Mouse (Mus musculus) hindbrain, embryonic 13.5 days (tissue): Measurements from ENCODE around the gene Agrn. TPM values are rescaled to one million over a fixed set of nuclear protein-coding genes. Genes with fewer than 3 reads are reported as not detected.
A peak's percentile ranks its signal among the peaks of the same experiment; 100 is the strongest.

ENCODE experiments used
- ATAC-seq: fragments of 200-750 bp; cut with Nextera tagmentation; 2 replicates; pipeline ENCODE4 v1.8.0; 2017; ENCODE audit warnings: moderate TSS enrichment; ENCODE audit not compliant: low FRiP score
- H3K27ac ChIP-seq: fragments of 300-500 bp; sonication (generic); 2 replicates; pipeline ENCODE4 v1.5.1; 2015; ENCODE audit warnings: inconsistent platforms, mild to moderate bottlenecking, moderate library complexity
- H3K27me3 ChIP-seq: fragments of 300-500 bp; sonication (generic); 2 replicates; pipeline ENCODE4 v1.6.1; 2015; ENCODE audit warnings: mild to moderate bottlenecking, inconsistent platforms
- H3K36me3 ChIP-seq: fragments of 300-500 bp; sonication (generic); 2 replicates; pipeline ENCODE4 v1.6.1; 2015; ENCODE audit warnings: mild to moderate bottlenecking, inconsistent platforms
- H3K4me1 ChIP-seq: fragments of 300-500 bp; sonication (generic); replicated peaks from 2 replicates; pipeline ENCODE4 v1.6.1; 2015; ENCODE audit warnings: inconsistent platforms
- H3K4me2 ChIP-seq: fragments of 300-500 bp; sonication (generic); 2 replicates; pipeline ENCODE4 v1.6.1; 2015; ENCODE audit warnings: inconsistent platforms, mild to moderate bottlenecking, moderate library complexity
- H3K4me3 ChIP-seq: fragments of 300-500 bp; sonication (generic); 2 replicates; pipeline ENCODE4 v1.5.1; 2015; ENCODE audit warnings: mild to moderate bottlenecking, inconsistent platforms
- H3K9ac ChIP-seq: fragments of 300-500 bp; sonication (generic); 2 replicates; pipeline ENCODE4 v1.6.1; 2015; ENCODE audit warnings: mild to moderate bottlenecking, inconsistent platforms
- H3K9me3 ChIP-seq: fragments of 300-500 bp; sonication (generic); 2 replicates; pipeline ENCODE4 v1.6.1; 2016; ENCODE audit warnings: inconsistent platforms
- WGBS: fragments of 180-500 bp; shearing (Covaris S2); methylation state at CpG from one replicate; pipeline ENCODE4 v1.1.7; 2015; 5-methylcytosine and 5-hydroxymethylcytosine counted together
- polyA plus RNA-seq: library from polyadenylated mRNA; unstranded; fragments of >200 nt; fragmentation: Nextera tagmentation; extraction: Ambion mirVana; gene quantifications from 2 replicates; pipeline ENCODE4 v1.2.1, GENCODE M21; 2015

Agrn gene
- polyA plus RNA-seq, 1 experiment from 2014 or later: 120 TPM

DNA sequence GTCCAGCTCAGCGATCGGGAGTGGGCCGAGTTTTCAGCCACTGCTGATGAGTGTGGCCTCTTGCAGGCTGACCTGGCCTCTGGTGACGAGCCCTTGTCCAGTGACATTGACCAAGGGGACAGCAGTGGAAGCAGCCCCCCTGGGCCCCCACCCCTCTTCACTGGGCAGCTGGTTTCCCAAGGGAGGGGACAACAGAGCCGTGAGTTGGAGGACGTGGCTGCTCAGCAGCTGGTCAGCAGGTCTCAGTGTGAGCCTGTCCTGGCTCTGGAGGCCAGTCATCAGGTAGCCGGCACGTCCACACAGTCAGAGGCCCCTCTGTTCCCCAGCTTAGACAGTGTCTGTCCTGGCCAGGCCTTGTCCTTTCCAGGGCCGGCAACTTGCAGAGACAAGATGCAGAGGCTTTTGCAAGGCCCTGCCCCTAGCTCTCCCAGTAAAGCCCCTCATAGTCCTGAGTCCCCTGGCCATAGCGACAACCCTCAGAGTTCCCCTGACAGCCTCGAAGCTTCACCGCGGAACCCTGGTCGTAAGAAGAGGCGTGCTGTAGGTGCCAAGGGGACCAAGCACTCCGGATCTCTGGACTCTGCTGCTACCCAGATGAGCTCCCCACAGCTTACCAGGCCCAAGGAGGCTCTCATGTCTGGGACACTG lies 19.9 kb upstream of the Agrn start:
- 83% methylated on average over 16 of the region's 16 CpGs for WGBS
- H3K4me1 ChIP-seq: no peaks in the 10 kb centered on the region
- H3K27ac ChIP-seq: no peak overlapping the region
- no peaks in the 10 kb centered on the region for H3K27me3 ChIP-seq
- no peak for ATAC-seq
- no peak overlapping the region for H3K4me2 ChIP-seq
- H3K4me3 ChIP-seq: no peak overlapping the region
- peaks cover 22% of the 10 kb centered on the region for H3K36me3 ChIP-seq
- H3K9ac ChIP-seq: no peak overlapping the region
- H3K9me3 ChIP-seq: no peaks in the 10 kb centered on the region

DNA sequence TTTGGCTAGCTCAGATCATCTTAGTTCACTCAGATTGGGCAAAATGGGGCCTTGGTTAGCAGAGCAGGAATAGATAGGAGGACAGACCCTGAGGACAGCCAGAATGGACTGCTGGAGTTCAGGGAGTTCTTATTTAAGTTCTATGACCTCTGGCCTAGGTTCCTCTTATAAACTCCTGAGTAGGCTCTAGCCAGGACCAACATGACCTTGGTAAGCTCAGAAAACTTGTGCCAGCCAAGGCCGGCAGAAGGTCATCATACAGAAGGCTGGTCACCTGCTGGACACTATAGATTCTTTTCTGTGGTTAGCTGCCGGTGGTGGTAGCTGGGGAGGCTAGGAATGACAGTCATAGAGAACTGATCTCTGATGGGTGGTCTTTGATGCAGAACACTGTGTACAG lies 18.9 kb upstream of the Agrn start:
- H3K27ac ChIP-seq: no peak overlapping the region
- H3K4me2 ChIP-seq: no peak overlapping the region
- WGBS: 91% methylated on average over 2 of the region's 2 CpGs
- H3K9me3 ChIP-seq: no peaks in the 10 kb centered on the region
- H3K9ac ChIP-seq: no peak overlapping the region
- H3K36me3 ChIP-seq: peaks cover 12% of the 10 kb centered on the region
- H3K4me1 ChIP-seq: no peaks in the 10 kb centered on the region
- no peak for ATAC-seq
- no peak overlapping the region for H3K4me3 ChIP-seq
- no peaks in the 10 kb centered on the region for H3K27me3 ChIP-seq

DNA sequence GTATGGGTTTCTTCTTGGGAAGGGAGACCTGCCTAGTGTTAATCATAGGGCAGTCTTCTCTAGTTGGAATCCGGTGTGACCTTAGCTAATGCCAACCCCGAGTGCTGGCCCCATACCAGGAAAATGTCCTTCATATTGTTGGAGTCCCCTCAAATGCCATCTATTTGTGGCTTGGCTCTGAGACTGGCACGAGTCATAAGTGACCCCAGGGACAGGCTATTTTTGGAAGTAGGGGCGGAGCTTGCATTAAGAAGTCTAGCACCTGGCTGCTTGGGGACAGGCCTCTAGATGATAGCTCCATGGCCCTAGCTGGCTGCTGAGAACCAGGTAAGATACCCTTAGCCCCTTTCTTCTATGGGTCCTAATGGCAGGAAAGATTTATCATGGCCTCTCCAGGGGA lies 18.4 kb upstream of the Agrn start, which contains the start of gene Perm1:
TSS of gene Perm1 (plus strand) at position 220 of the 400 bp plus-strand sequence.
- Histone ChIP-seq H3K9me3 (no peaks in the 10 kb centered on the region), H3K27ac (no peak within 1 kb of the TSS), H3K36me3 (peaks cover 9% of the 10 kb centered on the region), H3K4me1 (no peaks in the 10 kb centered on the region), H3K27me3 (no peaks in the 10 kb centered on the region), H3K4me3 (no peak within 1 kb of the TSS), H3K9ac (no peak within 1 kb of the TSS), H3K4me2 (no peak within 1 kb of the TSS)
- no peak for ATAC-seq
- WGBS: 78% methylated on average over 4 of the region's 4 CpGs

DNA sequence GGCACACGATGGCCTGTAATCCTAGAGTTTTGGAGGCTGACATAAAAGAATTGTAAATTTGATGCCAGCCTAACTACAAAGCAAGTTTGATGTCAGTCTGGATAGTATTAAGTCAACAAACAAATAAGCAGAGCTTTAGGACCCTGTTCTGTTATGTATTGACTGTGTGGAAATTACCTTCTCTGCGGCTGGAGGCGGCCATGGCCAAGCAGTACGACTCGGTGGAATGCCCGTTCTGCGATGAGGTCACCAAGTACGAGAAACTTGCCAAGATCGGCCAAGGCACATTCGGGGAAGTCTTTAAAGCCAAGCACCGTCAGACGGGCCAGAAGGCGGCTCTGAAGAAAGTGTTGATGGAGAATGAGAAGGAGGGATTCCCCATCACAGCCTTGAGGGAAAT lies 15.8 kb upstream of the Agrn start:
- H3K4me2 ChIP-seq: no peak overlapping the region
- no peak overlapping the region for H3K9ac ChIP-seq
- no peak overlapping the region for H3K27ac ChIP-seq
- H3K9me3 ChIP-seq: no peaks in the 10 kb centered on the region
- no peaks in the 10 kb centered on the region for H3K36me3 ChIP-seq
- no peaks in the 10 kb centered on the region for H3K4me1 ChIP-seq
- H3K4me3 ChIP-seq: no peak overlapping the region
- no peak for ATAC-seq
- WGBS: 94% methylated on average over 13 of the region's 13 CpGs
- no peaks in the 10 kb centered on the region for H3K27me3 ChIP-seq

DNA sequence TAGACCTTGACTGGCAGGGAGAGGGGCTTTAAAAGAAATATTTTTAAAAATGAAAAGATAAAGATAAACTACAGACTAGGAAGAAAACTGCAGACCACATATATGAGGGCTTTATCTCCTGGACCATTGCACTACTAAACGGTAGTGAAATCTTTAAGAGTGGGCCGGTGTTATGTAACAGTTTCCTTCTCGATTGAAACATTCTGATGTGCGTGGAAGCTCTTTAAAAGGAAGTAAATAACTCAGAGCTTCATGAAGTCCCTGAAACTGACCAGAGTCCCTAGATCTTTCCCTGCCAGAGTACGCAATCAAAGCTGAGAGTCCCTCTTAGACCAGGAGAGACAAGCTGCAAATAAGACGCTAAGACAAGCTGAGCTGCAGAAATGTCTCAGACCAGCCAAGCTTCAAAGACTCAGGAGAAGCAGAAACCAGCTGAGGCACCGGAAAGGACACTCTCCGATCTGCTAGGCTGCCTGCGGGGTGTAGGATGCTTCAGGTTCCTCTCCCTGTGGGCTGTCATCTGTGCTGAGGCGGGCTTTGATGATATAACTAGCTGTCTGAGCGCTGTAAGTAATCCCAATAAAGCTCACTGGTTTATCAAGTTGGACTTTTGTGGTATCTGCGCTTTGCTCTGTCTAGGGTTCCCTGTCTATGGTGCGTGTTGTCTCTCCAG lies 12.8 kb upstream of the Agrn start:
- no peaks in the 10 kb centered on the region for H3K9me3 ChIP-seq
- no peak overlapping the region for H3K9ac ChIP-seq
- H3K4me3 ChIP-seq: no peak overlapping the region
- H3K27me3 ChIP-seq: no peaks in the 10 kb centered on the region
- H3K36me3 ChIP-seq: no peaks in the 10 kb centered on the region
- WGBS: 82% methylated on average over 13 of the region's 13 CpGs
- no peak overlapping the region for H3K4me2 ChIP-seq
- peaks cover 7% of the 10 kb centered on the region; the same call in 1 of the 2 replicates for H3K4me1 ChIP-seq
- no peak overlapping the region for H3K27ac ChIP-seq
- no peak for ATAC-seq

DNA sequence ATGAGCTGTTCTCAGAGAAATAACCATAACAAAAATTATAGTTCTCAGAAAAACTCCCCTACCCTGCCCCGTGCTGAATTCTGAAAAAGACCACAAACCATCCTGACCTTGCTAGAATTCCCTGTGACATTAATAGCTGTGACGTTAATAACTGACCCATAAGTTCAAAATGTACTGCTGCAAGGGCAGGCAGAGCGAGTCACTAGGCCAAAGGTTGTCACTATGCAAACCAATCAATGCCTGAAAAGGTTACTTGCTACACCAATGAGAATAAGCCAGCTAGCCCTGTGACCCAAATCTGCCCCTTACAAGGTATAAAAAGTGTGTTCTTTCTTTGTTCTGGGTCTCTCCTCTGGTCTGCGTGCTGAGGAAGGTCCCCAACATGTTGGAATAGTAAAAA lies 11.6 kb upstream of the Agrn start:
- Histone ChIP-seq H3K9me3 (no peaks in the 10 kb centered on the region), H3K4me2 (no peak overlapping the region), H3K9ac (no peak overlapping the region), H3K27ac (no peak overlapping the region), H3K27me3 (peaks cover 11% of the 10 kb centered on the region; the same call in 1 of the 2 replicates), H3K4me1 (peaks cover 19% of the 10 kb centered on the region), H3K36me3 (no peaks in the 10 kb centered on the region), H3K4me3 (no peak overlapping the region)
- ATAC-seq: no peak
- WGBS: 96% methylated on average over 4 of the region's 4 CpGs

DNA sequence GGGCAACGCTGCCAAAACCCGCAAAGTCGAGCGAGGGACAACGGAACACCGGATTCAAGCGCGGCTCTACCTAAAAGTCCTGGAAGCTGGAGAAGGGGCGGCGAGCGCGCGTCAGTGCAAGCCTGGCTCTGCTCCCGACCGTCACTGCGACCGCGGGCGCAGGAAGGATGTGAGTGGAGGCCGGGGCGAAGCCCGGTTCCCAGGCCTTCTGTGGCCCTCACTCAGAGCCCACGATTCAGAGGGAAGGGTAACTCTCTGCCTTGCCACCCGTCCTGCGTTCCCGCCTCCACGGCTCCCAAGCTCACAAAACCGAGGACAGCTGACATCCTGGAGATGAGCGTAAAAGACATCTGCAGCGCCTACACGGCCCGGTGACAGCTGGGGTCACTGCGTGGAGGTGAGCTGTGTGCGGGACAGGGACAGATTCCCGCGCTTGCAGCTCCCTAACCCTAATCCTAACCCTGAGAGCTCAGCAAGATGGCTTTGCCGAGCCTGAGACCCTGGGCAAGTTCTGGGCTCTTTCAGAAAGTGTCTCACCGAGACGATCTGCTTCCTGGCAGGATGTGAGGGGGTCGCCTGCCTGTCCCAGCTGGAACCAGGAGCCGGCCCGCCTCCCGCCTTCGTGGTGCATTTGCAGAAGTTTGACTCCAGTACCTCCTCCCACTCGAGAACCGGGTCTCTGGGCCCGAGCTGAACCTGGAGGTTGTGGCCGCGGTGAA lies 6.3 kb upstream of the Agrn start:
- H3K27ac ChIP-seq: peak overlapping the region; percentile 44
- H3K36me3 ChIP-seq: no peaks in the 10 kb centered on the region
- H3K27me3 ChIP-seq: peaks cover 16% of the 10 kb centered on the region; the same call in 1 of the 2 replicates
- H3K9me3 ChIP-seq: no peaks in the 10 kb centered on the region
- H3K4me2 ChIP-seq: peak overlapping the region; percentile 94
- H3K4me3 ChIP-seq: peak overlapping the region; percentile 61
- peak; percentile 72 for ATAC-seq
- peak overlapping the region; percentile 81 for H3K9ac ChIP-seq
- WGBS: under 1% methylated on average over 49 of the region's 49 CpGs
- H3K4me1 ChIP-seq: peaks cover 33% of the 10 kb centered on the region

DNA sequence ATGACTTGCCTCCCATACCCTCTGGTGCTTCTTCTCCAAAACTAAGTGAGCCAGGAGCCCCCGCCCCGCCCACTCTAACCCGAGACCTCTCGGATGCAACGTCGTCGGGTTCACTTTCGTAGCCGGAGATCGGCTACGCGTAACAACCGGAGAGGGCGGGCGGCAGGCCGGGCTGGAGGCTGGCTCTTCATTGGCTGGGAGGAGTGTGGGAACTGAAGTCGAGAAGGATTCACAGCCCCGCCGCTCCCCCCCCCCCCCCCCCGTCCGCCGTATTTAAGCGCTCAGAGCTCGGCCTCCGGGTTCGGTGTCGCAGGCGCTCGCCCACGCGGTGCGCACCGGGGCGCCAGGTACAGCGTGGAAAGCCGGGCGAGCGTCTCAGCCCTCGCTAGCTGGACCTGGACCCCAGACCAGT lies 5.7 kb upstream of the Agrn start, which contains the start of gene AW011738:
TSS of gene AW011738 (plus strand) at position 304 of the 412 bp plus-strand sequence.
- peak within 1 kb of the TSS; percentile 94 for H3K4me2 ChIP-seq
- peak within 1 kb of the TSS; percentile 81 for H3K9ac ChIP-seq
- peak; percentile 75 for ATAC-seq
- H3K27ac ChIP-seq: peak within 1 kb of the TSS; percentile 78
- no peaks in the 10 kb centered on the region for H3K36me3 ChIP-seq
- H3K4me1 ChIP-seq: peaks cover 33% of the 10 kb centered on the region
- H3K4me3 ChIP-seq: peak within 1 kb of the TSS; percentile 61
- peaks cover 16% of the 10 kb centered on the region; the same call in 1 of the 2 replicates for H3K27me3 ChIP-seq
- 0% methylated on average over 36 of the region's 39 CpGs for WGBS
- H3K9me3 ChIP-seq: no peaks in the 10 kb centered on the region

DNA sequence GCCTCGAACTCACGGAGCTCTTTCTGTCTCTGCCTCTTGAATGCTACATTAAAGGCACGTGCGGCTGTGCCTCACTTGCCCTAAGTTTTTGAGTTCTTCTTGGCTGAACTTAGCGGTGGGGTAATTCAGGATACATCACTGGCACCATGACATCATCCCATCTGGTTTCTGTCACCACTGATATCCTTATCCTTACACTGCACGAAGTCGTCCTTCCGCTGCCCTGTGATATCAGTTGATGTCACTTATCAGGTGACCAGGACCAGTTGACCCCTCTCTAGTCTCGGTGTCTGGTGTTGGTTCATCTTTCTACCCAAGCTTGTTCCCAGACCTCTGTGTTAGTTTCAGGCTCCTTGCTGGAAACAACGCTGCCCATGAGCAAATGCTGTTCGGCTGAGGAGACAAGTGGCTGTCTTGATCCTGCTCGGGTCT lies 5.2 kb upstream of the Agrn start:
- 44% methylated on average over 12 of the region's 12 CpGs for WGBS
- peak overlapping the region; percentile 94 for H3K4me2 ChIP-seq
- H3K4me3 ChIP-seq: peak overlapping the region; percentile 61
- peaks cover 16% of the 10 kb centered on the region; the same call in 1 of the 2 replicates for H3K27me3 ChIP-seq
- peaks cover 33% of the 10 kb centered on the region for H3K4me1 ChIP-seq
- H3K9ac ChIP-seq: peak overlapping the region; percentile 81
- peak overlapping the region; percentile 78 for H3K27ac ChIP-seq
- ATAC-seq: no peak
- no peaks in the 10 kb centered on the region for H3K36me3 ChIP-seq
- no peaks in the 10 kb centered on the region for H3K9me3 ChIP-seq

DNA sequence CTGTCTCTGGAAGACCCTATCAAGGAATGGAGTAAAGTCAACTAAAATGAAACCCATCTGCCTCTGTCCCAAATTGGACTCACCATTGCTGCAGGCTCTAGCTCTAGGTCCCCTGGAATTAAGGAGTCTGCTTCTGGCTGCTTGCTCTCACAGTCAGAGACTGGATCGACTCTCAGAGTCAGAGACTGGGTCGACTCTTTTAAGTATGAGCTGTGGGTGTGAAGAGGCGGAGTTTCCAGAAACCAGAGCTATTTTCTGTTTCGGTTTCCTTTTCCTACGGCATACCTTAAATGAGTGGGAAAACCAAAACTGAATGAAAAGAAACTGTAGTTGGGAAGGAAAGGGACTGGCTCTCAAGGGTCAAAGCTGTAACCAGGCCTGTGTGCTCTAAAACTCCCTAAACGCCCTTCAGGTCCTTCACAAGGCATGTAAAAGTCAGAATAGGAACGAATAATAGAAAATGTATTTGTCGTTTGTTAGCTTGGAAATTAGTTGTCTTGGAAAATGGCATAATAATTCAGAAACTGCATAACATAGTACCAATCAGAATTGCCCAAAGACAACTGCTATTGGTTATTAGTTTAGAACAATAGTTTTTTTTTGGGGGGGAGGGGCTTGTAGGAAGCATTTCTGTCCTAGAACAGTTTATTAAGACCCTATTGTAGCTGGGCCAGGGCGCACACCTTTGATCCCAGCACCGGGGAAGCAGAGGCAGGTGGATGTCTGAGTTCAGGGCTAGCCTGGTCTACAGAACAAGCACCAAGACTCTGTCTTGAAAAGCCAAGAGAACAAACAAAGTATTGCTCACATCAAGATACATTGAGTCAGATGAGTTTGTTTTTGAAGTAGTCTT lies 3.6 kb upstream of the Agrn start, which contains the start of gene Isg15:
TSS of gene Isg15 (minus strand) at position 196 of the 853 bp plus-strand sequence.
- H3K9ac ChIP-seq: no peak within 1 kb of the TSS
- no peak within 1 kb of the TSS for H3K4me3 ChIP-seq
- no peak within 1 kb of the TSS for H3K27ac ChIP-seq
- no peak within 1 kb of the TSS for H3K4me2 ChIP-seq
- no peak for ATAC-seq
- H3K9me3 ChIP-seq: no peaks in the 10 kb centered on the region
- peaks cover 16% of the 10 kb centered on the region; the same call in 1 of the 2 replicates for H3K27me3 ChIP-seq
- WGBS: 68% methylated on average over 10 of the region's 10 CpGs
- H3K4me1 ChIP-seq: peaks cover 41% of the 10 kb centered on the region
- no peaks in the 10 kb centered on the region for H3K36me3 ChIP-seq

DNA sequence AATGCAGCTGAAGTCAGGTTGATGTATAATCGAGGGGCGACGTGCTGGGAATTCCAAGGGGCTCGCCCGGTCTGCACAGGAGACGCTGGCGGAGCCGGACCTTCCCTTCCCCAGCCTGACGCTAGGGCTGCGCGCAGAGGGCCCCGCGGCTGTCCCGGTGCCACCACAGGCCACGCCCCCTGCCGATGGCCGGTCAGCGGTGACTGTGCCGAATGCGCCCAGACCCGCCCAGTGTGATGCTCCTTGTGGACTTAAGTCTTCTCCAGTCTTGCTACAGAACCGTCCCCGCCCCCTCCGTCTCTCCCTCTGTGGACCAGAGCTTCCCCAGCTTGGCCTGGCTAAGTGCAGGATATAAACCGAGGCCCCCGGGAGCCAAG lies 529 bp upstream of the Agrn start:
- Histone ChIP-seq H3K27ac (peak overlapping the region; percentile 97), H3K27me3 (no peaks in the 10 kb centered on the region; the same call in 1 of the 2 replicates), H3K9me3 (no peaks in the 10 kb centered on the region), H3K4me2 (peak overlapping the region; percentile 58), H3K36me3 (peaks cover 5% of the 10 kb centered on the region; the same call in 1 of the 2 replicates), H3K4me3 (peak overlapping the region; percentile 66), H3K4me1 (peaks cover 44% of the 10 kb centered on the region), H3K9ac (peak overlapping the region; percentile 76)
- 0% methylated on average over 23 of the region's 26 CpGs for WGBS
- ATAC-seq: peak; percentile 92
